Mouse (Mus musculus): Measurements from ENCODE around the gene Colq.
"Not testable (repeated sequence)": the region's sequence is repeated elsewhere in the genome, so short reads cannot be mapped to it uniquely, and the experiment has no call there.

Gene Colq

GRCm38 (mm10) chr14:31591243-31591642, at the start of gene Colq:
Gene Colq, minus strand, starts transcription at chr14:31591343.
- DNase-seq: no peak

- DNase-seq: no peak
Measured at GRCm38 (mm10) chr14:31640346-31640889, 49.3 kb upstream of the Colq start, which contains the start of gene Gm49387. Gene Gm49387, minus strand, starts transcription at chr14:31640878.

GRCm38 (mm10) chr14:31630677-31631076, 39.5 kb upstream of the Colq start:
- no peak for DNase-seq

- DNase-seq: no peak
Measured at GRCm38 (mm10) chr14:31622748-31623147, 31.6 kb upstream of the Colq start.

GRCm38 (mm10) chr14:31620591-31621223, 29.6 kb upstream of the Colq start:
- no peak for DNase-seq

- DNase-seq: no peak
Measured at GRCm38 (mm10) chr14:31617997-31618396, 26.9 kb upstream of the Colq start.

- DNase-seq: no peak
Measured at GRCm38 (mm10) chr14:31617204-31617603, 26.1 kb upstream of the Colq start.

GRCm38 (mm10) chr14:31613671-31614070, 22.5 kb upstream of the Colq start:
- no peak for DNase-seq

- no peak for DNase-seq
Measured at GRCm38 (mm10) chr14:31611986-31612385, 20.8 kb upstream of the Colq start.

- no peak for DNase-seq
Measured at GRCm38 (mm10) chr14:31605514-31605913, 14.4 kb upstream of the Colq start.

GRCm38 (mm10) chr14:31604916-31605315, 13.8 kb upstream of the Colq start:
- no peak for DNase-seq

- not testable (repeated sequence) for DNase-seq
Measured at GRCm38 (mm10) chr14:31602616-31602979, 11.5 kb upstream of the Colq start.

GRCm38 (mm10) chr14:31601908-31602615, 10.9 kb upstream of the Colq start:
- DNase-seq: no peak

- DNase-seq: no peak
Measured at GRCm38 (mm10) chr14:31597446-31597845, 6.3 kb upstream of the Colq start.

GRCm38 (mm10) chr14:31596408-31596807, 5.3 kb upstream of the Colq start:
- DNase-seq: no peak

- peak; percentile 67 for DNase-seq
Measured at GRCm38 (mm10) chr14:31594693-31595092, 3.5 kb upstream of the Colq start.

- no peak for DNase-seq
Measured at GRCm38 (mm10) chr14:31593036-31593435, 1.9 kb upstream of the Colq start.

GRCm38 (mm10) chr14:31586451-31586850, 4.7 kb downstream of the Colq start:
- DNase-seq: no peak

- no peak for DNase-seq
Measured at GRCm38 (mm10) chr14:31583082-31583481, 8.1 kb downstream of the Colq start.

- DNase-seq: no peak
Measured at GRCm38 (mm10) chr14:31577966-31578735, 13.0 kb downstream of the Colq start.

GRCm38 (mm10) chr14:31576846-31577697, 14.1 kb downstream of the Colq start:
- DNase-seq: no peak

GRCm38 (mm10) chr14:31575866-31576265, 15.3 kb downstream of the Colq start:
- DNase-seq: no peak

Data from kidney, adult 11 months (tissue).